17 mouse cellular contexts compared by ENCODE assay signal in genomic region chr13:92119623-92120022, GRCm38 (mm10). TPM values are rescaled to one million over a fixed set of nuclear protein-coding genes. Genes with fewer than 3 reads are reported as not detected.
DNase-seq lines count a peak whose midpoint lies in the region; ATAC-seq lines count a peak whose summit lies in the region.
"Had no signal": no experiment of that assay in that cellular context is flagged by ENCODE, and none has a peak within 500 bp of the region (broad histone marks: within the 10 kb centered on the region; RNA-seq: fewer than 3 reads in every experiment).

No protein-coding gene starts in this region.

- no peaks in the 10 kb centered on the region for H3K36me3 ChIP-seq in kidney, embryonic 16.5 days (ENCODE audit: insufficient read depth, low read length)
- H3K36me3 ChIP-seq: forebrain, embryonic 15.5 days; limb, embryonic 12.5 days; liver, embryonic 13.5 days; neural tube, embryonic 12.5 days had no signal

- no peaks in the 10 kb centered on the region for H3K4me1 ChIP-seq in kidney, embryonic 16.5 days (ENCODE audit: insufficient read depth, low read length)
- H3K4me1 ChIP-seq: forebrain, embryonic 15.5 days; limb, embryonic 12.5 days; liver, embryonic 13.5 days; neural tube, embryonic 12.5 days had no signal

- peak; percentile 40 for DNase-seq in adrenal gland, postnatal 10 days
- DNase-seq in adrenal gland, postnatal 25 days: no peak
- DNase-seq in kidney, adult 18-20 months: peak; percentile 8
- peak; percentile 16 for DNase-seq in kidney, postnatal 10 days
- DNase-seq in lung, postnatal 10 days: peak; percentile 43
- DNase-seq in frontal cortex, adult 2 months (ENCODE audit: extremely low spot score in 1 of 2, low spot score in 1 of 2): no peak
- no peak for DNase-seq in cerebellum, adult 8-10 months
- DNase-seq: cerebellum, postnatal 25 days; heart, adult 18-20 months; liver, embryonic 13.5 days had no signal

- H3K27ac ChIP-seq in kidney, embryonic 16.5 days (ENCODE audit: low read length): no peak overlapping the region
- H3K27ac ChIP-seq: forebrain, embryonic 15.5 days; left cerebral cortex, adult 2 months; limb, embryonic 12.5 days; liver, embryonic 13.5 days; neural tube, embryonic 12.5 days had no signal

- H3K9ac ChIP-seq in kidney, embryonic 16.5 days (replicated peaks; ENCODE audit: low read length): no peak overlapping the region
- H3K9ac ChIP-seq: forebrain, embryonic 15.5 days; limb, embryonic 12.5 days; liver, embryonic 13.5 days; neural tube, embryonic 12.5 days had no signal

- ATAC-seq in kidney, embryonic 16.5 days (ENCODE audit: low FRiP score, low TSS enrichment): no peak
- ATAC-seq: forebrain, embryonic 15.5 days had no signal

- no peaks in the 10 kb centered on the region for H3K27me3 ChIP-seq in kidney, embryonic 16.5 days (ENCODE audit: insufficient read depth, low read length)
- H3K27me3 ChIP-seq: CH12.LX; forebrain, embryonic 15.5 days; limb, embryonic 12.5 days; liver, embryonic 13.5 days; neural tube, embryonic 12.5 days had no signal

- no peak overlapping the region for H3K4me2 ChIP-seq in kidney, embryonic 16.5 days (replicated peaks; ENCODE audit: low read depth, low read length)
- H3K4me2 ChIP-seq: forebrain, embryonic 15.5 days; limb, embryonic 12.5 days; liver, embryonic 13.5 days; neural tube, embryonic 12.5 days had no signal

- H3K4me3 ChIP-seq in kidney, embryonic 16.5 days (ENCODE audit: low read length): no peak overlapping the region
- H3K4me3 ChIP-seq: forebrain, embryonic 15.5 days; left cerebral cortex, adult 2 months; limb, embryonic 12.5 days; liver, embryonic 13.5 days; neural tube, embryonic 12.5 days had no signal

- H3K9me3 ChIP-seq in kidney, embryonic 16.5 days (ENCODE audit: low read length): no peaks in the 10 kb centered on the region
- H3K9me3 ChIP-seq: forebrain, embryonic 15.5 days; limb, embryonic 12.5 days; liver, embryonic 13.5 days; neural tube, embryonic 12.5 days had no signal

- 57% methylated on average over 5 of the region's 5 CpGs for WGBS in kidney, embryonic 16.5 days

RNA-seq across cellular contexts. Expression of gene Rasgrf2, which starts 11.8 kb away (rescaled TPM):
- 1 to 10 TPM; 2.2 to 2.6 TPM for total RNA-seq in adrenal gland, postnatal 10 days (2021)
- total RNA-seq in adrenal gland, postnatal 25 days (2021): 2.6 and 3.2 TPM in 2 replicates
- polyA plus RNA-seq in kidney, embryonic 16.5 days (2015; fragmentation: Nextera tagmentation; extraction: Ambion mirVana): 1.0 and 2.5 TPM in 2 replicates
- polyA plus RNA-seq in frontal cortex, adult 2 months (2012; rRNA removed): 73.7 and 83.8 TPM in 2 replicates
- total RNA-seq: hematopoietic stem cell, adult 5-6 weeks had no signal
- polyA plus RNA-seq: limb, embryonic 12.5 days had no signal

Comparison
In these comparisons a context has a peak if more than half of its experiments do, and no peak if none do; other contexts are left out.
1. DNase-seq: peak in adrenal gland, postnatal 10 days (single experiment), kidney, adult 18-20 months (single experiment), kidney, postnatal 10 days (single experiment) and lung, postnatal 10 days (single experiment); none in adrenal gland, postnatal 25 days (single experiment), frontal cortex, adult 2 months (0 of 2) and cerebellum, adult 8-10 months (single experiment).